Mouse (Mus musculus) heart, postnatal 0 days (tissue): ENCODE data around the gene Nln. TPM values are rescaled to one million over a fixed set of nuclear protein-coding genes. Genes with fewer than 3 reads are reported as not detected.

Experiments
- ATAC-seq: fragments of 200-750 bp; cut with Nextera tagmentation; 2 replicates; pipeline ENCODE4 v1.8.0; 2017; ENCODE audit warnings: low read depth, moderate number of reproducible peaks, moderate library complexity; ENCODE audit not compliant: insufficient read depth
- DNase-seq: peaks from one replicate; pipeline ENCODE4 v3.0.0-alpha.2; 2016; ENCODE audit warnings: low spot score
- H3K27ac ChIP-seq: fragments of 300-500 bp; sonication (generic); 2 replicates; pipeline ENCODE4 v1.5.1; 2014; ENCODE audit warnings: low read depth, mild to moderate bottlenecking
- H3K27me3 ChIP-seq: fragments of 300-500 bp; sonication (generic); 2 replicates; pipeline ENCODE4 v1.6.1; 2014; ENCODE audit warnings: low read length, mixed read lengths; ENCODE audit not compliant: control insufficient read depth, insufficient read depth
- H3K36me3 ChIP-seq: fragments of 300-500 bp; sonication (generic); replicated peaks from 2 replicates; pipeline ENCODE4 v1.6.1; 2014; ENCODE audit warnings: low read length, mixed read lengths; ENCODE audit not compliant: control insufficient read depth, insufficient read depth
- H3K4me1 ChIP-seq: fragments of 300-500 bp; sonication (generic); 2 replicates; pipeline ENCODE4 v1.6.1; 2014; ENCODE audit warnings: antibody characterized with exemption; ENCODE audit not compliant: control insufficient read depth, insufficient read depth
- H3K4me2 ChIP-seq: fragments of 300-500 bp; sonication (generic); 2 replicates; pipeline ENCODE4 v1.6.1; 2014; ENCODE audit warnings: low read depth, mild to moderate bottlenecking, low read length, moderate library complexity
- H3K4me3 ChIP-seq: fragments of 300-500 bp; sonication (generic); 2 replicates; pipeline ENCODE4 v1.5.1; 2014; ENCODE audit warnings: low read depth, low read length
- H3K9ac ChIP-seq: fragments of 300-500 bp; sonication (generic); replicated peaks from 2 replicates; pipeline ENCODE4 v1.6.1; 2014; ENCODE audit warnings: low read depth, low read length, mixed read lengths
- H3K9me3 ChIP-seq: fragments of 300-500 bp; sonication (generic); replicated peaks from 2 replicates; pipeline ENCODE4 v1.6.1; 2016; ENCODE audit warnings: low read length; ENCODE audit not compliant: control insufficient read depth
- CTCF ChIP-seq: IDR thresholded peaks from 2 replicates; pipeline ENCODE4 v1.5.1; 2016; ENCODE audit warnings: antibody characterized with exemption, control low read depth, low read depth
- EP300 ChIP-seq: IDR thresholded peaks from 2 replicates; pipeline ENCODE4 v1.6.1; 2016; ENCODE audit warnings: antibody characterized with exemption, low read depth
- WGBS: fragments of 180-500 bp; shearing (Covaris S2); extraction: QIAGEN DNeasy Blood & Tissue Kit; methylation state at CpG from one replicate; pipeline ENCODE4 v1.1.7; 2014; 5-methylcytosine and 5-hydroxymethylcytosine counted together
- polyA plus RNA-seq: library from polyadenylated mRNA; unstranded; fragments of >200 nt; fragmentation: Nextera tagmentation; extraction: Ambion mirVana; gene quantifications from 2 replicates; pipeline ENCODE4 v1.2.1, GENCODE M21; 2015
- total RNA-seq: library from RNA; depleted of rRNA; stranded (reverse); fragments of >200 nt; gene quantifications from 2 replicates; pipeline ENCODE4 v1.2.3, GENCODE M21; 2014; ENCODE audit warnings: low replicate concordance

Nln gene
- total and polyA plus RNA-seq, 2 experiments from 2014 or later = 16.2 to 42.2 TPM

DNA sequence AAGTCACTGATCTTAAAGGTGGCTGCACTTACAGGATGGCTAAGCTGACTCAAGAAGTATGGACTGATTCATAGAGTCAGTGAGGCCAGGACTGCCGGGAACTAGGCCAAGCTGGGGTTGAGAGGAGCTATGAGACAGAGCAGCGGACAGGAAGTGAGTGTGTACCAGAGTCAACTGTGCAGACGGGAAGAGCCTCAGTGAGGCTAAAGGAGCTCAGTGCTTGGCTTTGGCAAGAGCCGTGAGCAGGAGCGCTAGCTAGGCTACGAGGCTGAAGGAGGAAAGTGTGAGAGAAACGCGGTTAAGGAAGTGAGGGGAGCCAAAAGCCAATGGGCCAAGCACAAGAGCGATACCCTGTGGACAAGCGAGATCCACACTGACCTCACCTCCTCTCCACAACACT is 34.7 kb downstream of the Nln start:
- peak; percentile 76 for ATAC-seq
- Histone ChIP-seq H3K4me2 (peak overlapping the region; percentile 3; the same call in 1 of the 2 replicates), H3K27me3 (no peaks in the 10 kb centered on the region), H3K4me1 (no peaks in the 10 kb centered on the region), H3K36me3 (peaks cover 5% of the 10 kb centered on the region; the same call in 1 of the 2 replicates), H3K9me3 (no peaks in the 10 kb centered on the region), H3K4me3 (no peak overlapping the region), H3K9ac (no peak overlapping the region), H3K27ac (no peak overlapping the region)
- TF ChIP-seq CTCF (no peak), EP300 (no peak)
- 45% methylated on average over 10 of the region's 10 CpGs for WGBS
- peak; percentile 63 for DNase-seq

DNA sequence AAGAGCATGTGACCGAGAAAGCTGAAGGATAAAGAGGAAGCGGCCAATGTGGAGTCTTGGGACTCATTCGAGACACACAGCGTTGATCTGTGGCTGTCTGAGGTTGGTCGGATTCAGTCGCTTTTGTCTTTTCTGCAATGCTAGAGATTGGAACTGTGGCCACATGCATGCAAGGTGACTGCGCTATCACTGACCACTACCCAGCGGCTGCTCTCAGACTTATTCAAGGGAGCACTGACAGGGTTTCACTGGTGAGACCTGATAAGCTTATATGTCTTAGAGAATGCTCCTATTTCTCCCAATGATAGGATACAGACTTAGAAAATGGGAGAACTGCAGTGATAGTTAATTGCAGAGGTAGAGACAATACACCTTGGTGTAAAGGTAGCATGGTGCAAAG is 35.2 kb downstream of the Nln start:
- Histone ChIP-seq H3K9ac (no peak overlapping the region), H3K4me1 (no peaks in the 10 kb centered on the region), H3K27me3 (no peaks in the 10 kb centered on the region), H3K4me2 (no peak overlapping the region), H3K9me3 (no peaks in the 10 kb centered on the region), H3K4me3 (no peak overlapping the region), H3K27ac (no peak overlapping the region), H3K36me3 (peaks cover 5% of the 10 kb centered on the region; the same call in 1 of the 2 replicates)
- no peak for TF ChIP-seq EP300
- no peak for TF ChIP-seq CTCF
- DNase-seq = no peak
- ATAC-seq = no peak; the same call in 1 of the 2 replicates
- 90% methylated on average over 8 of the region's 8 CpGs for WGBS

- Histone ChIP-seq H3K4me2 (no peak overlapping the region), H3K36me3 (peaks cover 16% of the 10 kb centered on the region; the same call in 1 of the 2 replicates), H3K9ac (no peak overlapping the region), H3K4me1 (no peaks in the 10 kb centered on the region), H3K9me3 (no peaks in the 10 kb centered on the region), H3K27ac (no peak overlapping the region), H3K27me3 (no peaks in the 10 kb centered on the region), H3K4me3 (no peak overlapping the region)
- DNase-seq (no peak), ATAC-seq (no peak)
- WGBS = 90% methylated on average over 9 of the region's 9 CpGs
- TF ChIP-seq EP300 (no peak), CTCF (no peak)
These were observed 37.1 kb downstream of the Nln start for GRCm38 (mm10) chr13:104072351-104072750.

DNA sequence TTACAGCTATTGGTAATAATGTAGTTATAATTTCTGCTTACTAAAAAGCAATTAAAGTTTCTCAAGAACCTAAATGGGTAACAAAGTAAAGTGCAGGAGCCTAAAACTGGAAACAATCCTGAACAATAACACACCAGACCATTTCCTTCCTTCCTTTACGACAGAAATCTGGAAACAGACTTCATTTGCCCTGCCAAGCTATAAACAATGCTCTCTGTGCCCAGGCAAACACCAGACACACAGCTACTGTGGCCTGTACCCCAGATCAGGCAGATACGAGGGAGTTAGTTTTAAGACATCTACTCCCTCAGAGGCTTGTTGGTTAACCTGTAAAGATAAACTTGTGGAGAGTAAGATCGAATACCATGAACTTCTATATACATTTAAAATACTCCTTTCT is 38.7 kb downstream of the Nln start:
- 62% methylated on average over 3 of the region's 3 CpGs for WGBS
- Histone ChIP-seq H3K4me3 (no peak overlapping the region), H3K9me3 (no peaks in the 10 kb centered on the region), H3K36me3 (peaks cover 16% of the 10 kb centered on the region; the same call in 1 of the 2 replicates), H3K4me1 (no peaks in the 10 kb centered on the region), H3K4me2 (no peak overlapping the region), H3K27ac (peak overlapping the region; percentile 46; the same call in 1 of the 2 replicates), H3K9ac (no peak overlapping the region), H3K27me3 (no peaks in the 10 kb centered on the region)
- ATAC-seq = no peak
- TF ChIP-seq CTCF (no peak), EP300 (no peak)
- DNase-seq = no peak

- H3K9ac ChIP-seq = no peak overlapping the region
- H3K27ac ChIP-seq = no peak overlapping the region
- DNase-seq (no peak), ATAC-seq (no peak)
- no peak overlapping the region for H3K4me3 ChIP-seq
- 56% methylated on average over 11 of the region's 11 CpGs for WGBS
- no peaks in the 10 kb centered on the region for H3K27me3 ChIP-seq
- TF ChIP-seq EP300 = no peak
- no peaks in the 10 kb centered on the region for H3K9me3 ChIP-seq
- no peak overlapping the region for H3K4me2 ChIP-seq
- no peaks in the 10 kb centered on the region for H3K4me1 ChIP-seq
- peaks cover 16% of the 10 kb centered on the region; the same call in 1 of the 2 replicates for H3K36me3 ChIP-seq
These were observed 40.2 kb downstream of the Nln start for GRCm38 (mm10) chr13:104069216-104069615.

DNA sequence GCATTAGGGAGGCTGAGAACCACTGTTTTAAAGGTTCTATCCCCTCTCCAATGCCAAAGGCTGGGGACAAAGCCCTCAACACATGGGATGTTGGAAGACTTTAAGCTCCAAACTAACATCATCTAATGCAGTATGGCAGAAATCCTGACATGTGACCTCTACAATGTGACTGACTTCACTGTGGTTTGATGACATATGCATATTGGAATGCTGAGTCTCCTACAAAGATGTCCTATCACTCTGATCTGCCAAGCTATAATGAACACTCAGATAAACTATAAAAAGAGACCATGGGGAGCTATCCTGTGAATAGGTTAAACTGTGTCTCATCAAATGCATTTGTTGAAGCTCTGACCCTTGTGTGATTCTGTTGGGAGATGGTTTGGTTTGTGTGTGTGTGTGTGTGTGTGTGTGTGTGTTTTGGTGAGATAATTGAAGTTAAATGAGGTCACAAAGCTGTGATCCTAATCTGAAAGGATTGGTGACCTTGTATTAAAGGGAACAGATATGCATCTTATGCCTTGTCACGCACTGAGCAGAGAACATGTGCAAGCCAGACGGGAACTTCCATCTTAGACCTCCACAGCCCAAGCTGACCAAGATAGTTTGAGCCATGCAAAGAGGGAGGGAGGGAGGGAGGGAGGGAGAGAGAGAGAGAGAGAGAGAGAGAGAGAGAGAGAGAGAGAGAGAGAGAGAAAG is 43.6 kb downstream of the Nln start:
- no peaks in the 10 kb centered on the region for H3K4me1 ChIP-seq
- no peak for ATAC-seq
- no peak overlapping the region for H3K4me2 ChIP-seq
- no peak overlapping the region for H3K9ac ChIP-seq
- H3K27me3 ChIP-seq = no peaks in the 10 kb centered on the region
- 63% methylated on average over 2 of the region's 2 CpGs for WGBS
- peaks cover 16% of the 10 kb centered on the region; the same call in 1 of the 2 replicates for H3K36me3 ChIP-seq
- no peak overlapping the region for H3K4me3 ChIP-seq
- H3K9me3 ChIP-seq = no peaks in the 10 kb centered on the region
- H3K27ac ChIP-seq = no peak overlapping the region
- TF ChIP-seq CTCF (no peak), EP300 (no peak)
- no peak for DNase-seq
